Mouse (Mus musculus) brain, embryonic 14.5 days (tissue): ENCODE measurements around the gene Gm49333. TPM values are rescaled to one million over a fixed set of nuclear protein-coding genes. Genes with fewer than 3 reads are reported as not detected.
"Not testable (repeated sequence)": the region's sequence is repeated elsewhere in the genome, so short reads cannot be mapped to it uniquely, and the experiment has no call there.

Experiments
- DNase-seq: peaks from one replicate; pipeline ENCODE4 v3.0.0-alpha.2; 2011; ENCODE audit warnings: low read depth
- CTCF ChIP-seq: fragments of 200-500 bp; IDR thresholded peaks from 2 replicates; pipeline ENCODE4 v1.5.1; 2012; ENCODE audit warnings: inconsistent platforms, mild to moderate bottlenecking, moderate library complexity, borderline replicate concordance; ENCODE audit not compliant: insufficient read depth, insufficient read length; ENCODE audit errors: extremely low read depth
- POLR2A ChIP-seq: fragments of 200-500 bp; IDR thresholded peaks from 2 replicates; pipeline ENCODE4 v1.6.1; 2012; ENCODE audit warnings: mild to moderate bottlenecking, inconsistent platforms, borderline replicate concordance; ENCODE audit not compliant: poor library complexity, insufficient read depth, insufficient read length, severe bottlenecking; ENCODE audit errors: extremely low read depth
- polyA plus RNA-seq: library from polyadenylated mRNA; depleted of rRNA; stranded (reverse); fragments of >200 nt; gene quantifications from 2 replicates; pipeline ENCODE4 v1.2.3, GENCODE M21; 2012

Gm49333 gene
- polyA plus RNA-seq, 1 experiment = not detected

GRCm38 (mm10) chr16:20637410-20637809 lies 26.0 kb downstream of the Gm49333 start:
- no peak for TF ChIP-seq CTCF
- no peak for TF ChIP-seq POLR2A
- DNase-seq = no peak

GRCm38 (mm10) chr16:20638367-20638766 lies 27.0 kb downstream of the Gm49333 start:
- peak; percentile 90 for DNase-seq
- no peak for TF ChIP-seq CTCF
- no peak for TF ChIP-seq POLR2A

GRCm38 (mm10) chr16:20642161-20642560 lies 30.8 kb downstream of the Gm49333 start:
- peak; percentile 85 for DNase-seq
- TF ChIP-seq POLR2A (no peak), CTCF (peak; percentile 82)

- DNase-seq = no peak
Observed at GRCm38 (mm10) chr16:20643911-20644310, 32.5 kb downstream of the Gm49333 start.

GRCm38 (mm10) chr16:20651076-20651946 lies 39.9 kb downstream of the Gm49333 start, which contains the start of gene Psmd2:
Gene Psmd2 (plus strand): TSS chr16:20651652.
- TF ChIP-seq CTCF (no peak), POLR2A (peak; percentile 63; the same call in 1 of the 2 replicates)
- DNase-seq = peak; percentile 98

More at GRCm38 (mm10) chr16:20643911-20644310, 32.5 kb downstream of the Gm49333 start:
- no peak for TF ChIP-seq CTCF
- no peak for TF ChIP-seq POLR2A

- no peak for TF ChIP-seq POLR2A
- TF ChIP-seq CTCF = no peak
- DNase-seq = no peak
Observed at GRCm38 (mm10) chr16:20651947-20652310, 40.5 kb downstream of the Gm49333 start.

GRCm38 (mm10) chr16:20653315-20653714 lies 41.9 kb downstream of the Gm49333 start:
- no peak for DNase-seq
- TF ChIP-seq POLR2A (no peak), CTCF (no peak)

- no peak for DNase-seq
- TF ChIP-seq POLR2A = no peak
- no peak for TF ChIP-seq CTCF
Observed at GRCm38 (mm10) chr16:20657661-20658060, 46.3 kb downstream of the Gm49333 start.

- DNase-seq = not testable (repeated sequence)
Observed at GRCm38 (mm10) chr16:20668013-20668412, 56.6 kb downstream of the Gm49333 start, which contains the start of gene Eif4g1. Gene Eif4g1 (plus strand): TSS chr16:20668313.

- TF ChIP-seq CTCF (no peak), POLR2A (no peak)
- no peak for DNase-seq
Observed at GRCm38 (mm10) chr16:20670291-20670690, 58.9 kb downstream of the Gm49333 start.

GRCm38 (mm10) chr16:20671886-20672285 lies 60.5 kb downstream of the Gm49333 start:
- DNase-seq = no peak
- TF ChIP-seq POLR2A (no peak), CTCF (no peak)

- DNase-seq = peak; percentile 98
- TF ChIP-seq CTCF (no peak), POLR2A (peak; percentile 67)
Observed at GRCm38 (mm10) chr16:20672500-20672902, 61.1 kb downstream of the Gm49333 start.
